In genomic region chr2:31618484-31619161, GRCm38 (mm10) we compare ENCODE assay signal across 25 mouse cellular contexts. TPM values are rescaled to one million over a fixed set of nuclear protein-coding genes. Genes with fewer than 3 reads are reported as not detected.
DNase-seq lines count a peak whose midpoint lies in the region; ATAC-seq and TF ChIP-seq lines count a peak whose summit lies in the region.
"Had no signal": no experiment of that assay in that cellular context is flagged by ENCODE, and none has a peak within 500 bp of the region (broad histone marks: within the 10 kb centered on the region; RNA-seq: fewer than 3 reads in every experiment).

No protein-coding gene starts in this region.

- no peak overlapping the region for H3K27ac ChIP-seq in forebrain, embryonic 14.5 days (ENCODE audit: low read depth, low read length)
- H3K27ac ChIP-seq in forebrain, embryonic 15.5 days (replicated peaks): no peak overlapping the region
- H3K27ac ChIP-seq in neural tube, embryonic 14.5 days (ENCODE audit: low read depth, low read length): 0 out of 2 replicates have a peak overlapping the region, but pooled peaks have one; percentile 22
- H3K27ac ChIP-seq in neural tube, embryonic 15.5 days (replicated peaks): no peak overlapping the region
- H3K27ac ChIP-seq in hindbrain, embryonic 13.5 days: peak overlapping the region; percentile 25
- H3K27ac ChIP-seq in lung, postnatal 0 days (ENCODE audit: low read length): no peak overlapping the region
- H3K27ac ChIP-seq: heart, embryonic 15.5 days; layer of hippocampus, adult 2 months; limb, embryonic 12.5 days; midbrain, embryonic 12.5 days had no signal

- no peak overlapping the region for H3K4me3 ChIP-seq in forebrain, embryonic 14.5 days (ENCODE audit: low read depth, low read length)
- H3K4me3 ChIP-seq in forebrain, embryonic 15.5 days: no peak overlapping the region
- no peak overlapping the region for H3K4me3 ChIP-seq in neural tube, embryonic 14.5 days (ENCODE audit: low read depth, low read length)
- H3K4me3 ChIP-seq in neural tube, embryonic 15.5 days (replicated peaks): no peak overlapping the region
- no peak overlapping the region for H3K4me3 ChIP-seq in hindbrain, embryonic 13.5 days
- no peak overlapping the region for H3K4me3 ChIP-seq in lung, postnatal 0 days (ENCODE audit: low read depth, low read length)
- H3K4me3 ChIP-seq: heart, embryonic 15.5 days; layer of hippocampus, adult 2 months; limb, embryonic 12.5 days; midbrain, embryonic 12.5 days had no signal

- TF ChIP-seq EP300 in lung, postnatal 0 days (IDR thresholded peaks at IDR 0.05): no peak

- peaks cover 40% of the 10 kb centered on the region for H3K36me3 ChIP-seq in forebrain, embryonic 14.5 days (ENCODE audit: control insufficient read depth, insufficient read depth, low read length)
- H3K36me3 ChIP-seq in forebrain, embryonic 15.5 days: peaks cover 33% of the 10 kb centered on the region
- peaks cover 27% of the 10 kb centered on the region for H3K36me3 ChIP-seq in neural tube, embryonic 14.5 days (ENCODE audit: control insufficient read depth, insufficient read depth, low read length)
- H3K36me3 ChIP-seq in neural tube, embryonic 15.5 days: peaks cover 31% of the 10 kb centered on the region
- H3K36me3 ChIP-seq in hindbrain, embryonic 13.5 days: peaks cover 34% of the 10 kb centered on the region
- H3K36me3 ChIP-seq in lung, postnatal 0 days (ENCODE audit: insufficient read depth, low read length): peaks cover 15% of the 10 kb centered on the region

- no peak overlapping the region for H3K4me2 ChIP-seq in forebrain, embryonic 14.5 days (ENCODE audit: low read length)
- H3K4me2 ChIP-seq in forebrain, embryonic 15.5 days (replicated peaks): no peak overlapping the region
- H3K4me2 ChIP-seq in neural tube, embryonic 14.5 days (ENCODE audit: low read depth, low read length): no peak overlapping the region
- H3K4me2 ChIP-seq in neural tube, embryonic 15.5 days: no peak overlapping the region
- no peak overlapping the region for H3K4me2 ChIP-seq in hindbrain, embryonic 13.5 days
- H3K4me2 ChIP-seq in lung, postnatal 0 days (replicated peaks; ENCODE audit: low read depth, low read length): no peak overlapping the region
- H3K4me2 ChIP-seq: heart, embryonic 15.5 days; limb, embryonic 12.5 days; liver, embryonic 11.5 days; midbrain, embryonic 12.5 days had no signal

- no peak for ATAC-seq in forebrain, embryonic 14.5 days
- ATAC-seq in forebrain, embryonic 15.5 days (replicated peaks): no peak
- ATAC-seq in neural tube, embryonic 14.5 days (ENCODE audit: low read depth): peak; percentile 73; the same call in 1 of the 2 replicates
- ATAC-seq in neural tube, embryonic 15.5 days (ENCODE audit: low FRiP score): no peak
- peak; percentile 79 for ATAC-seq in hindbrain, embryonic 13.5 days (ENCODE audit: low FRiP score)
- no peak for ATAC-seq in lung, postnatal 0 days
- ATAC-seq: forebrain, postnatal 0 days; liver, postnatal 0 days had no signal

- TF ChIP-seq CTCF in lung, postnatal 0 days (IDR thresholded peaks at IDR 0.05): no peak

- no peaks in the 10 kb centered on the region for H3K4me1 ChIP-seq in forebrain, embryonic 14.5 days (ENCODE audit: control insufficient read depth, insufficient read depth, low read length)
- no peaks in the 10 kb centered on the region for H3K4me1 ChIP-seq in forebrain, embryonic 15.5 days
- H3K4me1 ChIP-seq in neural tube, embryonic 14.5 days (ENCODE audit: control insufficient read depth, insufficient read depth, low read length): peaks cover 3% of the 10 kb centered on the region; the same call in 1 of the 2 replicates
- H3K4me1 ChIP-seq in neural tube, embryonic 15.5 days: peaks cover 7% of the 10 kb centered on the region
- H3K4me1 ChIP-seq in hindbrain, embryonic 13.5 days (replicated peaks): peaks cover 18% of the 10 kb centered on the region
- H3K4me1 ChIP-seq in lung, postnatal 0 days (ENCODE audit: insufficient read depth, low read depth, low read length): no peaks in the 10 kb centered on the region
- H3K4me1 ChIP-seq: heart, embryonic 15.5 days; limb, embryonic 12.5 days; midbrain, embryonic 12.5 days had no signal

- H3K9me3 ChIP-seq in forebrain, embryonic 14.5 days (replicated peaks; ENCODE audit: control insufficient read depth, low read length): no peaks in the 10 kb centered on the region
- H3K9me3 ChIP-seq in forebrain, embryonic 15.5 days: no peaks in the 10 kb centered on the region
- no peaks in the 10 kb centered on the region for H3K9me3 ChIP-seq in neural tube, embryonic 14.5 days (ENCODE audit: control insufficient read depth, low read length)
- no peaks in the 10 kb centered on the region for H3K9me3 ChIP-seq in neural tube, embryonic 15.5 days (replicated peaks)
- H3K9me3 ChIP-seq in hindbrain, embryonic 13.5 days: no peaks in the 10 kb centered on the region
- H3K9me3 ChIP-seq in lung, postnatal 0 days (ENCODE audit: low read length): no peaks in the 10 kb centered on the region
- H3K9me3 ChIP-seq: heart, embryonic 15.5 days; midbrain, embryonic 12.5 days had no signal

- DNase-seq in forebrain, embryonic 14.5 days (ENCODE audit: low spot score): peak; percentile 42
- no peak for DNase-seq in lung, postnatal 0 days (ENCODE audit: low spot score)
- no peak for DNase-seq in kidney, postnatal 4 days
- DNase-seq: adrenal gland, postnatal 10 days; B cell, adult 2 months; forebrain, postnatal 0 days; heart, postnatal 36 days; kidney, adult 8-10 months; kidney, postnatal 10 days; liver, postnatal 0 days; lung, postnatal 14 days; thymus, adult 18-20 months; thymus, postnatal 36 days had no signal

- H3K27me3 ChIP-seq in forebrain, embryonic 14.5 days (replicated peaks; ENCODE audit: control insufficient read depth, insufficient read depth, low read length): no peaks in the 10 kb centered on the region
- H3K27me3 ChIP-seq in forebrain, embryonic 15.5 days: no peaks in the 10 kb centered on the region
- H3K27me3 ChIP-seq in neural tube, embryonic 14.5 days (ENCODE audit: control insufficient read depth, insufficient read depth, low read length): peaks cover 3% of the 10 kb centered on the region; the same call in 1 of the 2 replicates
- peaks cover 43% of the 10 kb centered on the region for H3K27me3 ChIP-seq in neural tube, embryonic 15.5 days (replicated peaks)
- peaks cover 66% of the 10 kb centered on the region for H3K27me3 ChIP-seq in hindbrain, embryonic 13.5 days
- H3K27me3 ChIP-seq in lung, postnatal 0 days (replicated peaks; ENCODE audit: insufficient read depth, low read length): no peaks in the 10 kb centered on the region
- H3K27me3 ChIP-seq: CH12.LX; heart, embryonic 15.5 days; limb, embryonic 12.5 days had no signal

- no peak overlapping the region for H3K9ac ChIP-seq in forebrain, embryonic 14.5 days (ENCODE audit: low read length)
- H3K9ac ChIP-seq in forebrain, embryonic 15.5 days (replicated peaks): no peak overlapping the region
- no peak overlapping the region for H3K9ac ChIP-seq in neural tube, embryonic 14.5 days (replicated peaks; ENCODE audit: low read depth, low read length)
- no peak overlapping the region for H3K9ac ChIP-seq in neural tube, embryonic 15.5 days (replicated peaks)
- H3K9ac ChIP-seq in hindbrain, embryonic 13.5 days: no peak overlapping the region
- no peak overlapping the region for H3K9ac ChIP-seq in lung, postnatal 0 days (replicated peaks; ENCODE audit: low read depth)
- H3K9ac ChIP-seq: forebrain, postnatal 0 days; heart, embryonic 15.5 days; limb, embryonic 12.5 days; liver, postnatal 0 days; midbrain, embryonic 12.5 days had no signal

- WGBS in forebrain, embryonic 14.5 days: 79% methylated on average over 14 of the region's 14 CpGs
- WGBS in forebrain, embryonic 15.5 days: 76% methylated on average over 14 of the region's 14 CpGs
- WGBS in neural tube, embryonic 14.5 days: 51% methylated on average over 14 of the region's 14 CpGs
- 55% methylated on average over 14 of the region's 14 CpGs for WGBS in neural tube, embryonic 15.5 days
- 59% methylated on average over 14 of the region's 14 CpGs for WGBS in hindbrain, embryonic 13.5 days
- 86% methylated on average over 14 of the region's 14 CpGs for WGBS in lung, postnatal 0 days

RNA-seq across cellular contexts. Expression of gene Prdm12, which starts 21.2 kb away (rescaled TPM):
- 0.83 and 1.3 TPM in 2 replicates for polyA plus RNA-seq in forebrain, embryonic 14.5 days (2014; fragmentation: Nextera tagmentation; extraction: Ambion mirVana)
- 2.9 and 4.1 TPM in 2 replicates for polyA plus RNA-seq in forebrain, embryonic 15.5 days (2015; fragmentation: Nextera tagmentation; extraction: Ambion mirVana)
- 1.1 and 16.6 TPM in 2 replicates for polyA plus RNA-seq in neural tube, embryonic 14.5 days (2014; fragmentation: Nextera tagmentation; extraction: Ambion mirVana)
- polyA plus RNA-seq in neural tube, embryonic 15.5 days (2015; fragmentation: Nextera tagmentation; extraction: Ambion mirVana): 5.3 and 7.8 TPM in 2 replicates
- polyA plus RNA-seq in hindbrain, embryonic 13.5 days (2015; fragmentation: Nextera tagmentation; extraction: Ambion mirVana): 2.2 and 4.0 TPM in 2 replicates
- polyA plus RNA-seq in lung, postnatal 0 days (2015; fragmentation: Nextera tagmentation; extraction: Ambion mirVana): not detected in 2 replicates
- polyA plus RNA-seq: heart, embryonic 15.5 days; intestine, embryonic 14.5 days; liver, postnatal 0 days; stomach, embryonic 16.5 days had no signal

RNA-seq across cellular contexts. Expression of gene Fubp3, which starts 46.2 kb away (rescaled TPM):
- polyA plus RNA-seq in forebrain, embryonic 14.5 days (2014; fragmentation: Nextera tagmentation; extraction: Ambion mirVana): 51.2 and 56.6 TPM in 2 replicates
- polyA plus RNA-seq in forebrain, embryonic 15.5 days (2015; fragmentation: Nextera tagmentation; extraction: Ambion mirVana): 57.5 and 63.0 TPM in 2 replicates
- polyA plus RNA-seq in neural tube, embryonic 14.5 days (2014; fragmentation: Nextera tagmentation; extraction: Ambion mirVana): 47.8 and 56.6 TPM in 2 replicates
- polyA plus RNA-seq in neural tube, embryonic 15.5 days (2015; fragmentation: Nextera tagmentation; extraction: Ambion mirVana): 44.9 and 51.3 TPM in 2 replicates
- polyA plus RNA-seq in hindbrain, embryonic 13.5 days (2015; fragmentation: Nextera tagmentation; extraction: Ambion mirVana): 59.2 and 62.7 TPM in 2 replicates
- 47.7 and 55.1 TPM in 2 replicates for polyA plus RNA-seq in lung, postnatal 0 days (2015; fragmentation: Nextera tagmentation; extraction: Ambion mirVana)

RNA-seq across cellular contexts. Expression of gene Exosc2, which starts 51.9 kb away (rescaled TPM):
- 32.0 and 33.4 TPM in 2 replicates for polyA plus RNA-seq in forebrain, embryonic 14.5 days (2014; fragmentation: Nextera tagmentation; extraction: Ambion mirVana)
- 41.6 and 44.2 TPM in 2 replicates for polyA plus RNA-seq in forebrain, embryonic 15.5 days (2015; fragmentation: Nextera tagmentation; extraction: Ambion mirVana)
- 30.4 and 35.9 TPM in 2 replicates for polyA plus RNA-seq in neural tube, embryonic 14.5 days (2014; fragmentation: Nextera tagmentation; extraction: Ambion mirVana)
- polyA plus RNA-seq in neural tube, embryonic 15.5 days (2015; fragmentation: Nextera tagmentation; extraction: Ambion mirVana): 40.3 and 47.1 TPM in 2 replicates
- polyA plus RNA-seq in hindbrain, embryonic 13.5 days (2015; fragmentation: Nextera tagmentation; extraction: Ambion mirVana): 41.3 and 43.4 TPM in 2 replicates
- polyA plus RNA-seq in lung, postnatal 0 days (2015; fragmentation: Nextera tagmentation; extraction: Ambion mirVana): 17.7 and 18.7 TPM in 2 replicates

Comparison
In these comparisons a context has a peak if more than half of its experiments do, and no peak if none do; other contexts are left out.
1. ATAC-seq: peak in neural tube, embryonic 14.5 days (single experiment) and hindbrain, embryonic 13.5 days (single experiment); none in forebrain, embryonic 14.5 days (single experiment), forebrain, embryonic 15.5 days (single experiment), neural tube, embryonic 15.5 days (single experiment) and lung, postnatal 0 days (single experiment).
2. H3K27ac ChIP-seq: peak in neural tube, embryonic 14.5 days (single experiment) and hindbrain, embryonic 13.5 days (single experiment); none in forebrain, embryonic 14.5 days (single experiment), forebrain, embryonic 15.5 days (single experiment), neural tube, embryonic 15.5 days (single experiment) and lung, postnatal 0 days (single experiment).